Mouse (Mus musculus) frontal cortex, postnatal 14 days (tissue): ENCODE measurements at regions not wholly inside any gene's neighbourhood (a gene's known extent, or its start where the extent isn't known, plus 50 kb on each side); places are given as distances from the start of the nearest gene placed in this dataset.

Source experiments
- DNase-seq, 2 experiments: peaks; one replicate each; pipeline ENCODE4 v3.0.0; 2022; ENCODE audit warnings: low spot score in 2 of 2

- DNase-seq = no peak
Measured at GRCm38 (mm10) chr16:5538836-5539510, 283.2 kb upstream of the Eef2kmt start.

GRCm38 (mm10) chr16:5537286-5538204 is 281.8 kb upstream of the Eef2kmt start:
- no peak for DNase-seq

- no peak for DNase-seq
Measured at GRCm38 (mm10) chr16:5536515-5536972, 280.8 kb upstream of the Eef2kmt start.

GRCm38 (mm10) chr16:5535414-5535813 is 279.6 kb upstream of the Eef2kmt start:
- DNase-seq = no peak

GRCm38 (mm10) chr16:5534862-5535261 is 279.1 kb upstream of the Eef2kmt start:
- peak; percentile 29 to 39 for DNase-seq

GRCm38 (mm10) chr16:5534385-5534784 is 278.6 kb upstream of the Eef2kmt start:
- no peak for DNase-seq

- DNase-seq = no peak
Measured at GRCm38 (mm10) chr16:5532281-5532680, 276.5 kb upstream of the Eef2kmt start.

- DNase-seq = no peak
Measured at GRCm38 (mm10) chr16:5529823-5530222, 274.0 kb upstream of the Eef2kmt start.

- no peak for DNase-seq
Measured at GRCm38 (mm10) chr16:5527936-5528335, 272.2 kb upstream of the Eef2kmt start.

- no peak for DNase-seq
Measured at GRCm38 (mm10) chr16:5524375-5524774, 268.6 kb upstream of the Eef2kmt start.

- no peak for DNase-seq
Measured at GRCm38 (mm10) chr16:5523402-5524021, 267.7 kb upstream of the Eef2kmt start.

- no peak for DNase-seq
Measured at GRCm38 (mm10) chr16:5517746-5518145, 262.0 kb upstream of the Eef2kmt start.

- no peak for DNase-seq
Measured at GRCm38 (mm10) chr16:5515867-5516266, 260.1 kb upstream of the Eef2kmt start.

GRCm38 (mm10) chr16:5507261-5507660 is 251.5 kb upstream of the Eef2kmt start:
- DNase-seq = no peak

GRCm38 (mm10) chr16:5501961-5502360 is 246.2 kb upstream of the Eef2kmt start:
- no peak for DNase-seq

- no peak for DNase-seq
Measured at GRCm38 (mm10) chr16:5496051-5496685, 240.4 kb upstream of the Eef2kmt start.

GRCm38 (mm10) chr16:5493352-5493751 is 237.6 kb upstream of the Eef2kmt start:
- no peak for DNase-seq

- no peak for DNase-seq
Measured at GRCm38 (mm10) chr16:5487259-5487658, 231.5 kb upstream of the Eef2kmt start.

GRCm38 (mm10) chr16:5483337-5483736 is 227.6 kb upstream of the Eef2kmt start:
- DNase-seq = no peak

- DNase-seq = peak in 1 of 2 experiments; percentile 14
Measured at GRCm38 (mm10) chr16:5480148-5480547, 224.4 kb upstream of the Eef2kmt start.

GRCm38 (mm10) chr16:5478970-5479369 is 223.2 kb upstream of the Eef2kmt start:
- DNase-seq = no peak

- DNase-seq = peak in 1 of 2 experiments; percentile 39
Measured at GRCm38 (mm10) chr16:5471321-5471720, 215.5 kb upstream of the Eef2kmt start.
